Comparison of ENCODE assay signal across 15 mouse cellular contexts in genomic region chr5:139112418-139112817, GRCm38 (mm10). TPM values are rescaled to one million over a fixed set of nuclear protein-coding genes. Genes with fewer than 3 reads are reported as not detected.
"Had no signal": no experiment of that assay in that cellular context is flagged by ENCODE, and none has a peak within 500 bp of the region (broad histone marks: within the 10 kb centered on the region; RNA-seq: fewer than 3 reads in every experiment).

No protein-coding gene starts in this region.

- H3K4me2 ChIP-seq: kidney, embryonic 15.5 days; liver, embryonic 13.5 days; midbrain, embryonic 12.5 days; neural tube, embryonic 13.5 days had no signal

- H3K36me3 ChIP-seq: liver, embryonic 13.5 days; midbrain, embryonic 12.5 days had no signal

- H3K4me1 ChIP-seq: kidney, embryonic 15.5 days; liver, embryonic 13.5 days; neural tube, embryonic 13.5 days had no signal

- H3K9me3 ChIP-seq: kidney, embryonic 15.5 days; liver, embryonic 13.5 days; midbrain, embryonic 12.5 days; neural tube, embryonic 13.5 days had no signal

- DNase-seq: kidney, adult 2 months; kidney, postnatal 10 days; kidney, postnatal 36 days; layer of hippocampus, postnatal 36 days; liver, embryonic 13.5 days; lung, adult 2 months; lung, postnatal 14 days; lung, postnatal 4 days; right cerebral cortex, postnatal 14 days; thymus, postnatal 36 days had no signal

- H3K27ac ChIP-seq: kidney, embryonic 15.5 days; left cerebral cortex, adult 2 months; liver, embryonic 13.5 days; midbrain, embryonic 12.5 days; neural tube, embryonic 13.5 days had no signal

- H3K4me3 ChIP-seq: kidney, embryonic 15.5 days; left cerebral cortex, adult 2 months; liver, embryonic 13.5 days; midbrain, embryonic 12.5 days; neural tube, embryonic 13.5 days had no signal

- H3K27me3 ChIP-seq: kidney, embryonic 15.5 days; midbrain, embryonic 12.5 days; neural tube, embryonic 13.5 days had no signal

- H3K9ac ChIP-seq: kidney, embryonic 15.5 days; liver, embryonic 13.5 days; midbrain, embryonic 12.5 days; neural tube, embryonic 13.5 days had no signal

RNA-seq across cellular contexts. Expression of gene Prkar1b, which starts 37.4 kb away (rescaled TPM):
- total RNA-seq: megakaryocyte-erythroid progenitor cell, adult 5-6 weeks had no signal
